Mouse (Mus musculus): ENCODE results near the gene Adgrg1.
A peak's percentile ranks its signal among the peaks of the same experiment; 100 is the strongest.

Gene Adgrg1

DNA sequence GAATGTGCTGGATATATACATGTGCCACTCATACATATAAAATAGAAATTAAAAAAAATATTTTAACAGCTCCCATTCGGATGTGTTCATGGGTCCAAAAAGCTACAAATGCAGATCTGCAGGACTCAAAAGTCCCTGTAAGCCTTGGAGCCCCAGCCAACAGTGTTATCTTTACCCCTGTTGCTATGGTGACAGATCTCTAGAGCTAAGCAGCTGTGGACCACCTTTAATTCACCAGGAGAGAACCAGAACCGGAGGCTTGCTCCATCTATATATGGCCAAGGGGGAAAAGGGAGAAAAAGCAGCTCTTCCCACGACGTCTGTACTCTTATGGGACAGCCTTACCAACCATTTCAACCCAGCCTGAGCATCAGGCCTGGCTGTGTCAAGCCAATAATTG lies 70.3 kb downstream of the Adgrg1 start:
- no peak for DNase-seq

DNA sequence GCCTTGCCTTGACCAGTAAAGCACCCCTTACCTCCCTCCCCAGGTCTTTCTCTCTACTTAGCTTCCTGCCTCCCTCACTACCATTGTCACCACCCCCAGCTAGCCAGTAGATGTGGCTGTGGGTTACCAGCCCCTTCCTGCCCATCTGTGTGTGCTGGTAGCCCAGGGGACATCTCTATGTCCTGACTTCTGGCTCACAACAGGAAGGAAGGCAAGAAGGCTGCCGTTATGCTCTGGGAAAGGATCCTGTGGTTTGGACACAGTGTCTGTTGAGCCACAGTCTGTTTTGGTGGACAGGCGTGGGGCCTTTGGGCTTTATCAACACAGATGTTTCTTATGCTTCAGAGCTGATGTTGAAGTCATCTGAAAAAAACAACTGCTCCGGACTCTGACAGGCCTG lies 72.4 kb downstream of the Adgrg1 start:
- no peak for DNase-seq

DNA sequence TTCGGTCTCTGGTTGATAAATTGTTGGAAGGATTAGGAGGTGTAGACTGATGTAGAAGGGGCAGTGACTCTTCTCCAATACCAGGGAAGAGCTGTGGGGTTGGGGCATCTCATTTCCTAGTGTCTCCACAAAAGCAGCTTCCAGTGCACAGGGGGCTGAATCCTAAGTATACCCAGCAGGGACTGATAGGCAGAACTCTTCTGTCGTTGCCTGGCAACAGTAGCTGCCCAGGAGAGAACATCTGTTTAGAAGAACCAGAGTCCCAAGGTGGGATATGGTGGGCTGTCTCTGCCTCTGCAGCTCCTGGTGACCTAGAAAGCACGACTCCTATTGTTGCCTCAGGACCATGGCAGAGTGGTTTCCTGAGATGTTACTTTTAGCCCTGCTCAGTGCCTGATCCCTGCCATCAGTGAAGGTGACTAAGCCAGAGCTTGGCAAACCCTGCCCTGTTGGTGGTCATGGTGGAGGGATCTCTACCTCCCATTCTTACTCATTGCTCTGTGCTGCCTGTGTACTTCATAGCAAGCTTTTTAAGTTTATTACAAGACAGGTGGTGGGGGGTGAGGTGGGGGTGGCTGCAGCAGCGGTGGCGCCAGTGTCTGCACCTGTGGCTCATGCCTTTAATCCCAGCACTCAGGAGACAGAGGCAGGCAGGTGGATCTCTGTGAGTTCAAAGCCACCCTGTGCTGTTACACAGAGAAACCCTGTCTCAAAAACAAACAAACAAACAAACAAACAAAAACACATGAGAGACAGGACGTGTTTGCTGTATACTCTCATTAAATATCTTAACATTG lies 73.5 kb downstream of the Adgrg1 start:
- DNase-seq = no peak

DNA sequence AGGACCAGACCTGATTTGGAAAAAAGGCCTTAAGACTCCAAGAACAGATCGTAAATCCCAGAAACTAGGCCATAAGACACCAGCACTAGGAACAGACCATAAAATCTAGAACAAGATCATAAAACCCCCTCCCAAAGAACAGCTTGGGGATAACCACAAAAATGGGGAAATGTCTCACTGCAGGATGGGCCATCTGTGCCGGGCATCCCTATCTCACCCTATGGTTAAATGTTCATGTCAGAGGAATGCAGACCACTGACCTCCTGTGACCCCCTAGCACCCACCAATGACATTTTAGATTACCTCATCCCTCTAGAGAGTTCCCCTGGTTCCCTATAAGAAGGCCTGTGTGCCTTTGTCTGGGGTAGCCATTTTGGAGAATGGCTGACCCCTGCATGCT lies 75.1 kb downstream of the Adgrg1 start:
- no peak for DNase-seq

- DNase-seq = no peak
These were observed 79.9 kb downstream of the Adgrg1 start for GRCm38 (mm10) chr8:95054438-95054837.

GRCm38 (mm10) chr8:95054927-95055510 lies 80.5 kb downstream of the Adgrg1 start, which contains the start of gene Drc7:
Drc7 (plus strand) TSS chr8:95055103.
- peak; percentile 44 for DNase-seq

DNA sequence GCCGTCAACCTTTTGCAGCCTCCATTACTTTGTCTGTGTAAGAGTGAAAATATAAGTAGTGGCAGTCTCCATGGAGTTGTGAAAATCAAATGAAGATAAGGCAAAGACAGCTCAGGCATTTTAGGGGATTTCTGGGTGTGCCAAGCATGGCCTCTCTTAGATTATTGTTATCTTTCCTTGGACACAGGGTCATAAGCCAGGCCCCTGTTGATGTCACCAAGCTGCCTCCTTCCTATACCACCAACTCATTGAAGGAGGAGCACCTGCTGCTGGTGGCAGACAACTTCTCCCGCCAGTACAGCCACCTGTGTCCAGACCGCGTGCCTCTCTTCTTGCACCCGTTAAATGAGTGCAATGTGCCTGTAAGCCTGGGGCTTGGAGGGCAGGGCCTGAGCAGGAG lies 81.9 kb downstream of the Adgrg1 start:
- no peak for DNase-seq

GRCm38 (mm10) chr8:95058661-95059060 lies 84.1 kb downstream of the Adgrg1 start:
- no peak for DNase-seq

- DNase-seq = no peak
These were observed 85.4 kb downstream of the Adgrg1 start for GRCm38 (mm10) chr8:95059812-95060533.
